In genomic region chr4:32572118-32572517, GRCm38 (mm10) we compare ENCODE assay signal across 9 mouse cellular contexts. TPM values are rescaled to one million over a fixed set of nuclear protein-coding genes. Genes with fewer than 3 reads are reported as not detected.
DNase-seq lines count a peak whose midpoint lies in the region; ATAC-seq and TF ChIP-seq lines count a peak whose summit lies in the region.
"Had no signal": no experiment of that assay in that cellular context is flagged by ENCODE, and none has a peak within 500 bp of the region (broad histone marks: within the 10 kb centered on the region; RNA-seq: fewer than 3 reads in every experiment).

No protein-coding gene starts in this region.

- H3K4me2 ChIP-seq in CH12.LX (ENCODE audit: insufficient read depth, low read depth, poor library complexity, severe bottlenecking), result no peak overlapping the region
- H3K4me2 ChIP-seq in kidney, embryonic 15.5 days, result no peak overlapping the region

- in situ Hi-C loops in CH12.LX (cut with MboI; ENCODE audit: low pct_ligation_motif_present, low pct_unique_long_range_greater_than_20kb, low sequenced_read_pairs), result no loop called here

- peak; percentile 93 for TF ChIP-seq RAD21 in CH12.LX (IDR thresholded peaks at IDR 0.05; ENCODE audit: low read depth, low read length)

- dilution Hi-C loops in CH12.LX (cut with MboI; ENCODE audit: extremely low pct_ligation_motif_present, extremely low pct_unique_long_range_greater_than_20kb, low sequenced_read_pairs), result no loop called here

- peak; percentile 33 to 86; a peak in 3 of 4 replicates for TF ChIP-seq CTCF in CH12.LX (conservative IDR thresholded peaks at IDR 0.05 in 1 of 2, IDR thresholded peaks at IDR 0.05 in 1 of 2; ENCODE audit: low read depth in 2 of 2, low read length in 2 of 2)

- no peak overlapping the region for H3K9ac ChIP-seq in CH12.LX (ENCODE audit: insufficient read depth, low read depth)
- no peak overlapping the region for H3K9ac ChIP-seq in kidney, embryonic 15.5 days

- WGBS in kidney, embryonic 15.5 days, result 58% methylated on average over 1 of the region's 1 CpGs

- no peaks in the 10 kb centered on the region for H3K36me3 ChIP-seq in CH12.LX (replicated peaks in 1 of 2; ENCODE audit: control insufficient read depth in 1 of 2, insufficient read depth in 1 of 2, low read length in 1 of 2)
- H3K36me3 ChIP-seq in kidney, embryonic 15.5 days, result no peaks in the 10 kb centered on the region; the same call in 1 of the 2 replicates

- TF ChIP-seq EP300 in CH12.LX (IDR thresholded peaks at IDR 0.05; ENCODE audit: low read length), result no peak

- ATAC-seq in granulocyte monocyte progenitor cell, adult 5-6 weeks (replicated peaks; ENCODE audit: poor library complexity, severe bottlenecking), result peak; percentile 29; the same call in 1 of the 2 replicates
- ATAC-seq in kidney, embryonic 15.5 days (replicated peaks; ENCODE audit: low FRiP score), result peak; percentile 52; the same call in 1 of the 2 replicates

- peaks cover 3 to 4% of the 10 kb centered on the region in 2 experiments; a peak in 2 of 4 replicates for H3K4me1 ChIP-seq in CH12.LX (ENCODE audit: control insufficient read depth in 1 of 2, insufficient read depth in 2 of 2)
- H3K4me1 ChIP-seq in kidney, embryonic 15.5 days, result peaks cover 10% of the 10 kb centered on the region; the same call in 1 of the 2 replicates

- no peaks in the 10 kb centered on the region for H3K9me3 ChIP-seq in CH12.LX (replicated peaks; ENCODE audit: low read length)
- no peaks in the 10 kb centered on the region for H3K9me3 ChIP-seq in kidney, embryonic 15.5 days (replicated peaks)

- no peak overlapping the region for H3K4me3 ChIP-seq in CH12.LX (replicated peaks in 1 of 3; ENCODE audit: low read depth in 2 of 3, low read length in 2 of 3, poor library complexity in 1 of 3)
- H3K4me3 ChIP-seq in kidney, embryonic 15.5 days (replicated peaks), result no peak overlapping the region

- H3K27ac ChIP-seq in CH12.LX (ENCODE audit: insufficient read depth, low read depth), result no peak overlapping the region
- no peak overlapping the region for H3K27ac ChIP-seq in kidney, embryonic 15.5 days

- no peak for TF ChIP-seq POLR2A in CH12.LX (IDR thresholded peaks at IDR 0.05; ENCODE audit: low read depth, low read length)

- H3K79me2 ChIP-seq in CH12.LX (replicated peaks; ENCODE audit: control insufficient read depth, extremely low read depth, insufficient read depth, poor library complexity, severe bottlenecking), result no peaks in the 10 kb centered on the region

- H3K27me3 ChIP-seq in CH12.LX (replicated peaks), result no peaks in the 10 kb centered on the region
- H3K27me3 ChIP-seq in kidney, embryonic 15.5 days, result no peaks in the 10 kb centered on the region

- peak; percentile 60 to 63 for DNase-seq in heart, adult 18-20 months
- no peak for DNase-seq in heart, adult 11 months
- DNase-seq in CH12.LX (ENCODE audit: extremely low read depth), result peak; percentile 60
- peak; percentile 47 for DNase-seq in cerebellum, adult 8-10 months
- DNase-seq in lung, postnatal 14 days, result peak; percentile 61
- peak; percentile 72 for DNase-seq in retina, postnatal 1 day

TF ChIP-seq in CH12.LX, 34 proteins besides CTCF, POLR2A, EP300 and RAD21:
- peak; percentile 49; the same call in 1 of the 2 replicates for TF ChIP-seq ZC3H11A (IDR thresholded peaks at IDR 0.05; ENCODE audit: low read depth, low read length)
- TF ChIP-seq SIN3A (IDR thresholded peaks at IDR 0.05; ENCODE audit: low read length), result no peak
- peak; percentile 41; the same call in 1 of the 2 replicates for TF ChIP-seq MAX (IDR thresholded peaks at IDR 0.05; ENCODE audit: low read length)
- no peak; the same call in 1 of the 2 replicates for TF ChIP-seq NELFE (IDR thresholded peaks at IDR 0.05; ENCODE audit: low read depth, low read length)
- TF ChIP-seq CHD1 (IDR thresholded peaks at IDR 0.05; ENCODE audit: low read depth, low read length), result no peak
- TF ChIP-seq UBTF (IDR thresholded peaks at IDR 0.05; ENCODE audit: low read depth, low read length), result no peak
- no peak for TF ChIP-seq POLR2AphosphoS2 (IDR thresholded peaks at IDR 0.05; ENCODE audit: low read depth, low read length)
- no peak for TF ChIP-seq MAZ (IDR thresholded peaks at IDR 0.05; ENCODE audit: low read depth, low read length)
- TF ChIP-seq PAX5 (IDR thresholded peaks at IDR 0.05; ENCODE audit: low read length), result no peak
- no peak for TF ChIP-seq MXI1 (IDR thresholded peaks at IDR 0.05; ENCODE audit: low read depth, low read length)
- no peak for TF ChIP-seq GABPA (IDR thresholded peaks at IDR 0.05; ENCODE audit: insufficient replicate concordance, low read depth, low read length)
- no peak for TF ChIP-seq ZMIZ1 (IDR thresholded peaks at IDR 0.05; ENCODE audit: low read depth, low read length)
- TF ChIP-seq USF2 (conservative IDR thresholded peaks at IDR 0.05; ENCODE audit: low read depth, low read length), result no peak
- TF ChIP-seq CHD2 (IDR thresholded peaks at IDR 0.05; ENCODE audit: low read length), result no peak
- 0 out of 2 replicates have a peak, but pooled peaks have one; percentile 20 for TF ChIP-seq TCF12 (IDR thresholded peaks at IDR 0.05; ENCODE audit: low read depth, low read length)
- TF ChIP-seq USF1 (IDR thresholded peaks at IDR 0.05; ENCODE audit: low read depth, low read length), result no peak
- TF ChIP-seq E2F4 (IDR thresholded peaks at IDR 0.05; ENCODE audit: insufficient replicate concordance, low read depth, low read length), result no peak
- peak; percentile 81 for TF ChIP-seq SMC3 (IDR thresholded peaks at IDR 0.05; ENCODE audit: low read depth, low read length)
- no peak for TF ChIP-seq MEF2A (IDR thresholded peaks at IDR 0.05; ENCODE audit: borderline replicate concordance, low read depth, low read length)
- no peak for TF ChIP-seq ELF1 (IDR thresholded peaks at IDR 0.05; ENCODE audit: low read depth, low read length)
- TF ChIP-seq RCOR1 (conservative IDR thresholded peaks at IDR 0.05; ENCODE audit: low read depth, low read length), result no peak
- no peak for TF ChIP-seq JUND (conservative IDR thresholded peaks at IDR 0.05; ENCODE audit: low read depth, low read length)
- TF ChIP-seq BHLHE40 (IDR thresholded peaks at IDR 0.05; ENCODE audit: low read depth, low read length), result no peak
- TF ChIP-seq KAT2A (IDR thresholded peaks at IDR 0.05; ENCODE audit: insufficient replicate concordance, low read length), result no peak
- TF ChIP-seq ETS1 (conservative IDR thresholded peaks at IDR 0.05; ENCODE audit: low read depth, low read length), result no peak
- no peak for TF ChIP-seq JUN (IDR thresholded peaks at IDR 0.05; ENCODE audit: insufficient read depth, low read depth, low read length)
- no peak for TF ChIP-seq ZKSCAN1 (IDR thresholded peaks at IDR 0.05; ENCODE audit: borderline replicate concordance, low read depth, low read length)
- no peak for TF ChIP-seq MAFK (IDR thresholded peaks at IDR 0.05; ENCODE audit: insufficient replicate concordance, low read length)
- TF ChIP-seq TBP (conservative IDR thresholded peaks at IDR 0.05; ENCODE audit: low read depth, low read length), result no peak
- TF ChIP-seq MYC (IDR thresholded peaks at IDR 0.05; ENCODE audit: low read depth, low read length), result peak; percentile 73; the same call in 1 of the 2 replicates
- no peak for TF ChIP-seq NRF1 (IDR thresholded peaks at IDR 0.05; ENCODE audit: low read depth, low read length)
- TF ChIP-seq ZNF384 (IDR thresholded peaks at IDR 0.05; ENCODE audit: low read depth, low read length), result peak; percentile 82
- TF ChIP-seq IRF4 (IDR thresholded peaks at IDR 0.05; ENCODE audit: low read depth, low read length), result 0 out of 2 replicates have a peak, but pooled peaks have one; percentile 26
- no peak for TF ChIP-seq HCFC1 (IDR thresholded peaks at IDR 0.05; ENCODE audit: low read depth, low read length)

RNA-seq across cellular contexts. Expression of gene Gja10, which starts 30.4 kb away (rescaled TPM):
- not detected for total RNA-seq in heart, adult 18-20 months (2021)
- total RNA-seq in CH12.LX (2012; rRNA removed), result not detected in 2 replicates
- not detected in 2 replicates for total RNA-seq in CH12.LX (2014; rRNA removed)
- polyA plus RNA-seq in CH12.LX (2012; ENCODE audit: insufficient read length, low read depth), result 0.13 TPM in 1 of 2 replicates, not detected in the other
- not detected in 2 replicates for total RNA-seq in granulocyte monocyte progenitor cell, adult 5-6 weeks (2014; fragmentation: Nextera tagmentation)
- not detected in 2 replicates for total RNA-seq in granulocyte monocyte progenitor cell, adult 5-6 weeks (2017)
- polyA plus RNA-seq in kidney, embryonic 15.5 days (2015; fragmentation: Nextera tagmentation; extraction: Ambion mirVana), result 0.09 TPM in 1 of 2 replicates, not detected in the other
- total RNA-seq: layer of hippocampus, postnatal 25 days had no signal

RNA-seq across cellular contexts. Expression of gene Casp8ap2, which starts 43.1 kb away (rescaled TPM):
- total RNA-seq in heart, adult 18-20 months (2021), result 1 to 10 TPM; 4.7 to 6.5 TPM
- total RNA-seq in CH12.LX (2012; rRNA removed) (26.3 and 34.1 TPM in 2 replicates), CH12.LX (2014; rRNA removed) (43.4 and 58.6 TPM in 2 replicates)
- 27.2 and 30.6 TPM in 2 replicates for polyA plus RNA-seq in CH12.LX (2012; ENCODE audit: insufficient read length, low read depth)
- total RNA-seq in granulocyte monocyte progenitor cell, adult 5-6 weeks (2014; fragmentation: Nextera tagmentation), result 50.6 and 54.4 TPM in 2 replicates
- 50.4 and 66.4 TPM in 2 replicates for total RNA-seq in granulocyte monocyte progenitor cell, adult 5-6 weeks (2017)
- polyA plus RNA-seq in kidney, embryonic 15.5 days (2015; fragmentation: Nextera tagmentation; extraction: Ambion mirVana), result 56.4 and 64.7 TPM in 2 replicates
